Mouse (Mus musculus): Measurements from ENCODE around the gene Acsl5.

- TF ChIP-seq CTCF (IDR thresholded peaks at IDR 0.05; ENCODE audit: low read depth, low read length): no peak
- TF ChIP-seq POLR2AphosphoS5 (IDR thresholded peaks at IDR 0.05; ENCODE audit: insufficient replicate concordance, low read depth, low read length): no peak
- TF ChIP-seq GATA1 (IDR thresholded peaks at IDR 0.05; ENCODE audit: borderline replicate concordance, low read length): no peak
- TF ChIP-seq TAL1 (conservative IDR thresholded peaks at IDR 0.05; ENCODE audit: low read depth, low read length): no peak
- no peak for TF ChIP-seq GATA2 (IDR thresholded peaks at IDR 0.05; ENCODE audit: borderline replicate concordance, low read depth, low read length)
These were observed 4.4 kb downstream of the Acsl5 start for GRCm38 (mm10) chr19:55256156-55256555.
